Mouse (Mus musculus): Measurements from ENCODE around the gene Mmel1.

Mmel1 gene

GRCm38 (mm10) chr4:154904185-154905071, 35.0 kb downstream of the Mmel1 start:
- peak; percentile 96 for DNase-seq (ENCODE audit: low read depth, low spot score)

- DNase-seq (ENCODE audit: low read depth, low spot score), result peak; percentile 75
Measured at GRCm38 (mm10) chr4:154907833-154908232, 38.4 kb downstream of the Mmel1 start.

- no peak for DNase-seq (ENCODE audit: low read depth, low spot score)
Measured at GRCm38 (mm10) chr4:154908490-154908889, 39.1 kb downstream of the Mmel1 start.

- DNase-seq (ENCODE audit: low read depth, low spot score), result no peak
Measured at GRCm38 (mm10) chr4:154910606-154911522, 41.5 kb downstream of the Mmel1 start.

- no peak for DNase-seq (ENCODE audit: low read depth, low spot score)
Measured at GRCm38 (mm10) chr4:154911644-154912043, 42.3 kb downstream of the Mmel1 start.

GRCm38 (mm10) chr4:154913845-154914244, 44.5 kb downstream of the Mmel1 start:
- no peak for DNase-seq (ENCODE audit: low read depth, low spot score)

- DNase-seq (ENCODE audit: low read depth, low spot score), result no peak
Measured at GRCm38 (mm10) chr4:154914252-154914651, 44.9 kb downstream of the Mmel1 start.

GRCm38 (mm10) chr4:154914707-154915106, 45.3 kb downstream of the Mmel1 start:
- no peak for DNase-seq (ENCODE audit: low read depth, low spot score)

GRCm38 (mm10) chr4:154915286-154915685, 45.9 kb downstream of the Mmel1 start:
- no peak for DNase-seq (ENCODE audit: low read depth, low spot score)

GRCm38 (mm10) chr4:154916662-154917061, 47.3 kb downstream of the Mmel1 start:
- no peak for DNase-seq (ENCODE audit: low read depth, low spot score)

- DNase-seq (ENCODE audit: low read depth, low spot score), result no peak
Measured at GRCm38 (mm10) chr4:154922291-154922690, 52.9 kb downstream of the Mmel1 start.

- DNase-seq (ENCODE audit: low read depth, low spot score), result no peak
Measured at GRCm38 (mm10) chr4:154922931-154923330, 53.5 kb downstream of the Mmel1 start.

- peak; percentile 68 for DNase-seq (ENCODE audit: low read depth, low spot score)
Measured at GRCm38 (mm10) chr4:154925413-154925812, 56.0 kb downstream of the Mmel1 start.

- peak; percentile 67 for DNase-seq (ENCODE audit: low read depth, low spot score)
Measured at GRCm38 (mm10) chr4:154926969-154927898, 57.8 kb downstream of the Mmel1 start.

GRCm38 (mm10) chr4:154927899-154928337, 58.5 kb downstream of the Mmel1 start:
- DNase-seq (ENCODE audit: low read depth, low spot score), result peak; percentile 84

GRCm38 (mm10) chr4:154928395-154929087, 59.2 kb downstream of the Mmel1 start, which contains the start of gene Tnfrsf14:
Gene Tnfrsf14, minus strand, starts transcription at chr4:154928563.
- DNase-seq (ENCODE audit: low read depth, low spot score), result peak; percentile 63

- DNase-seq (ENCODE audit: low read depth, low spot score), result peak; percentile 84
Measured at GRCm38 (mm10) chr4:154929088-154929660, 59.8 kb downstream of the Mmel1 start.

- no peak for DNase-seq (ENCODE audit: low read depth, low spot score)
Measured at GRCm38 (mm10) chr4:154933306-154933907, 64.0 kb downstream of the Mmel1 start.

GRCm38 (mm10) chr4:154934800-154935199, 65.4 kb downstream of the Mmel1 start:
- no peak for DNase-seq (ENCODE audit: low read depth, low spot score)

- peak; percentile 34 for DNase-seq (ENCODE audit: low read depth, low spot score)
Measured at GRCm38 (mm10) chr4:154935788-154936187, 66.4 kb downstream of the Mmel1 start.
